In the genomic region with DNA sequence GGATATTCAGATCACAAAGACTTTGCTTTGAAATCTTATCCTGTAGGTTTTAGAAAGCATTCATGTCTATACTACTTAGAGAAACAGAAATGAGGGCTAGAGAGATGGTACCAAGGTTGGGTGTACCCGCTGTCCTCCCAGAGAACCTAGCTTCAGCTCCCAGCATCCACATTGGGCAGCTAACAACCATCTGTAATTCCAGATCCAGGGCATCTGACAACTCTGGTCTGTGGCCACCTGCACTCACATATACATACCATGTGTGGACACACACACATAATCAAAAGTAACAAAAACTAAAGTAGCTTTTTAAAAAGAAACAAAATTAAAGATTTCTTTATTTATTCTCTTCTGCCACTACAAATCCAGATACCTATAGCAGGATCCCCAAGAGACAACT, we compare ENCODE assay signal across 16 mouse cellular contexts.
"Had no signal": no experiment of that assay in that cellular context is flagged by ENCODE, and none has a peak within 500 bp of the region (broad histone marks: within the 10 kb centered on the region; RNA-seq: fewer than 3 reads in every experiment).

No protein-coding gene starts in this region.

- H3K27ac ChIP-seq: neural tube, embryonic 13.5 days; neural tube, embryonic 15.5 days; stomach, embryonic 15.5 days; stomach, postnatal 0 days had no signal

- DNase-seq: retina, postnatal 1 day; right cerebral cortex, adult 18-20 months; right cerebral cortex, postnatal 14 days; right cerebral cortex, postnatal 25 days; right cerebral cortex, postnatal 4 days; spleen, adult 18-20 months; thymus, adult 18-20 months; thymus, adult 2 months; thymus, postnatal 14 days; thymus, postnatal 25 days; thymus, postnatal 36 days; thymus, postnatal 4 days had no signal

- H3K4me2 ChIP-seq: neural tube, embryonic 13.5 days; neural tube, embryonic 15.5 days; stomach, embryonic 15.5 days had no signal

- H3K36me3 ChIP-seq: neural tube, embryonic 13.5 days; neural tube, embryonic 15.5 days; stomach, embryonic 15.5 days had no signal

- H3K9ac ChIP-seq: neural tube, embryonic 13.5 days; neural tube, embryonic 15.5 days; stomach, embryonic 15.5 days had no signal

- H3K27me3 ChIP-seq: neural tube, embryonic 13.5 days; neural tube, embryonic 15.5 days; stomach, embryonic 15.5 days had no signal

- H3K4me3 ChIP-seq: neural tube, embryonic 13.5 days; neural tube, embryonic 15.5 days; stomach, embryonic 15.5 days had no signal

- H3K9me3 ChIP-seq: neural tube, embryonic 13.5 days; neural tube, embryonic 15.5 days; stomach, embryonic 15.5 days had no signal
